Mouse (Mus musculus) bone marrow, adult 2 months (tissue): ENCODE results near the gene Vps25.

Source experiments
- CTCF ChIP-seq: fragments of 200-500 bp; IDR thresholded peaks from 2 replicates; pipeline ENCODE4 v1.5.1; 2011; ENCODE audit warnings: low read length, control low read depth; ENCODE audit not compliant: control insufficient read depth, insufficient read depth
- POLR2A ChIP-seq: fragments of 200-500 bp; IDR thresholded peaks from 2 replicates; pipeline ENCODE4 v1.6.1; 2011; ENCODE audit warnings: low read depth, mild to moderate bottlenecking, control low read depth, low read length, borderline replicate concordance; ENCODE audit not compliant: control insufficient read depth

DNA sequence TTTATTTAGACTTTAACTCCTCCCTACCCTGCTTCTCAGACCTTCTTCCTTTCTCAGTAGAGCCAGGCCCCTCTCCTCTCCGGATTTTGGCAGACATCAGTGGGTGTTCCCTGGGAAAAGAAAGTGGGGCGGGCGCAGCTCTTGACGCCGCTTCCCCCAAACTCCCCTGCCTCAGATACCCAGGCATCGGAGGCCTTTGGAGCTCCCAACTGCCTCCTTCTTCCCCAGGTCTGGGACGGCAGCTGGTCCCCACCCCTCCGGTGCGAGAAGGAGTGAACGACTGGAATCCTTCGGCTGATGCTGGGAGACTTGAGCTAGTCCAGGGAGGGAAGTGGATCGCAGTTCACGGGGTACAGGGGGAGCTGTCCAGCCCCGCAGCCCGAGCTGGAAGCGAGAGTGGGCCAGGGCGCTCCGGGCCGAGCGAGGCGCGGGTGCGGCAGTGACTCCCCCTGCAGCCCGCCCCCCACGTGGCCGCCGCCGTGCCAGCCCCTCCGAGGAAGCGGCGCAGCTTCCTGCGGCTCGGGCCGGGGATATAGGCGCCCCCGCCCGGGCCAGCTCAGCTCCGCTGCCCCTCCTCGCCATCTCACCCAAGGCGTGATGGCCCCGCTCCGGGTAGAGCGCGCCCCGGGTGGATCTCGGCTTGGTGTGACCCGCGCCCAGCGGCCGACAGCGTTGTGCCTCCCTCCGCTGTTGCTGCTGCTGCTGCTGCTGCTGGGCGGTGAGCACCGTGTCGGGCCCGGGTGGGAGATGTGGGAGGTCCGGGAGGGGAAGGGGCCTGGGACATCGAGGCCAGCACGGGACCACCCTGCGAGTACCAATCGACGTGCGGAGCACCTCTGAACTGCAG, 7.4 kb upstream of the Vps25 start, which contains the start of gene Ramp2:
- TF ChIP-seq CTCF: no peak
- no peak for TF ChIP-seq POLR2A
